Mouse (Mus musculus): ENCODE results near the gene Supt16.

Gene Supt16

GRCm38 (mm10) chr14:52197156-52197878, at the start of gene Supt16:
Supt16 (minus strand) TSS chr14:52197416.
- DNase-seq (ENCODE audit: extremely low spot score), result peak; percentile 90

DNA sequence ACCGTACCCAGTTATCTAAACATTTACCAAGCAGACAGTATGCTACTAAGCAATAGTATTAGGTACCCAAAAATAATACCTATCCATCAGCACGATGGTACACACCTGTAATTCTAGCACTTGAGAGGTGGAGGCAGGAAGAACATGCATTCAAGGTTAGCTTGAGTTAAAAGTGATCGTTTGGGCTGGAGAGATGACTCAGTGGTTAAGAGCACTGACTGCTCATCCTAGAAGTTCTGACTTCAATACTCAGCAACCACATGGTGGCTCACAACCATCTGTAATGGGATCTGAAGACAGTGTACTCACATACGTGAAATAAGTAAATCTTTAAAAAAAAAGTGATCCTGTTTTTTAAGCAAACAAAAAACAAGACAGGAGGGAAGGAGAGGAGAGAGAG, 48.9 kb upstream of the Supt16 start:
- no peak for DNase-seq (ENCODE audit: extremely low spot score)

DNA sequence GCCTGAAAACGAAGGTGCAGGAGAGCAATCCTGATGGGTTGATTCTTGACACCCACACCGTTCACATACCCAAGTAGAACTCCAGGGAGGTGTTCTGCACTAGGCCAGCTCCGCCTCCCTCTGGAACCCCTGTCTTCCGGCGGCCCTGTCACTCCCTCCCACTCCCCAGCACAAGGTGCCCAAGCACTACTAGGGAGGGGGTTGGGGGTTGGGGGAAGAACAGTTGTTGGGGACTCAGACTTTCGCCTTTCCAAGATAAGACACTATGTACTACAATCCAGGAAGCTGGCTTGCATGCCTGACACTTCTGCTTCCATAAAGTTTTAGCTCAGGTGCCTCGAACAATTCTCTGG, 47.5 kb upstream of the Supt16 start:
- DNase-seq (ENCODE audit: extremely low spot score), result no peak

DNA sequence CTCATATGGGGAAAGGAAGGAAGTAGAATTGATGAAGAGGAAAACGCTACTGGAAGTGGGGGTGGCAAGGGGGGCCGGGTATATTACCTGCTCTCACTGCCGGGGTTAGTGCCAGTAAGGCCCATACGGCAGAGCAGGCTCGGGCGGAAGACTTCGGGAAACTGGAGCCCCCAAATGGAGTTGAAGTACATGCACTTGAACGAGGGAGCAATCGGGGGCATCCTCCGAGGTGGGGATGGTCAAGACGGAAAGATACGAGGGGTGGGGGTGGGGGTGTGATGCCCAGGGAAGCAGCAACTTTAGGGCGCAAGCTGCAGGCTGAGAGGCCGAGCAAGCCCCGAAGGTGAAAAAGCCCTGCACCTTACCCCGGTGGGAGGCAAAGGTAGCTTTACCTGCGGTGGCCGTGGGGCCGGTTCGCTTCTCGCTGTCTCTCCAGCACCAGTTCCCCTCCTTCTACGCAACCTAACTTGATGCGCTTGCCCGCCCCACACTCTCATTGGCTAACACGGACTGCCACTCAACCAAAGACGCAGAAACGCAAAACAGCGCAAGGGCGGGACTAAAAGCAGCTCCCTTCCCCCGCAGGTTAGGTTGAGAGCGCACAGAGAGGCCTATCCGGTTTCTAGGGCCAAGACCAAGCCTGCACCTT, 46.9 kb upstream of the Supt16 start:
- peak; percentile 99 for DNase-seq (ENCODE audit: extremely low spot score)

GRCm38 (mm10) chr14:52236216-52236615, 39.0 kb upstream of the Supt16 start:
- no peak for DNase-seq (ENCODE audit: extremely low spot score)

- no peak for DNase-seq (ENCODE audit: extremely low spot score)
These were observed 37.9 kb upstream of the Supt16 start for GRCm38 (mm10) chr14:52235165-52235564.

DNA sequence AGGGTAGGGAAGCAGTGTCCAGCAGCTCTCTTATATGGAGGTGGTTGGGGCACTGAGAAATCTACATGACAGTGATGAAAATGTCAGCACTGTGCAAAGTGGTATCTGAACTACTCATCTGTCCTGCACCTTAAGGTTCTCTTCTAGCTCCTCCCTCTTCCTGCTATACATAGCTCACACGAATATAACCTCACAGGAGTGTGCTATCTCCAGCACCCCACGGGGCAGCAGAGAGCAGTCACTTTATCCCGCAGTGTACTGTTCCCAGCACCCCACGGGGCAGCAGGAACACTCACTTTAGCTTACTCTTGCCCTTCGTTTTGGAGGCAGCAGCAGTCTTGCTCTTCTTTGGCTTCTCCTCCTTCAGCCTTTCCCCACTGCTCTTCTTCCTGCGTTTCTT, 35.0 kb upstream of the Supt16 start:
- DNase-seq (ENCODE audit: extremely low spot score), result no peak

- DNase-seq (ENCODE audit: extremely low spot score), result no peak
These were observed 28.8 kb upstream of the Supt16 start for GRCm38 (mm10) chr14:52225972-52226371.

- no peak for DNase-seq (ENCODE audit: extremely low spot score)
These were observed 20.0 kb upstream of the Supt16 start for GRCm38 (mm10) chr14:52217261-52217660.

DNA sequence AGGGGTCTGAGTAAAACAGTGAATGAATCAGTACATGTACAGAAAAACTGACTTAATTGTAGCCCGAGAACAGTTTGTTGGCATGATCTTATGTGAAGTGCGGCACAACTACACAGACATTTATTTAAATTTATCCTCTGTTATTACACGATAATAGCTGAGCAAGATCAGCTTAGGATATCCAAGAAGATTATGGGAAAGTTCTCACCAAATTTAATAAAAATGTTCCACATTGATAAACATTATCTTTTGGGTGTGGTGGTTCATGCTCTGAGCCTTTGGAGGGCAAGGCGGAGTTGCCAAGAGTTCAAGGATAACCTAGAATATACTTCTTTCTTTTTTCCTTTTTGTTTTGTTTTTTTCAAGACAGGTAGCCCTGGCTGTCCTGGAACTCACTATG, 2.2 kb upstream of the Supt16 start:
- no peak for DNase-seq (ENCODE audit: extremely low spot score)

DNA sequence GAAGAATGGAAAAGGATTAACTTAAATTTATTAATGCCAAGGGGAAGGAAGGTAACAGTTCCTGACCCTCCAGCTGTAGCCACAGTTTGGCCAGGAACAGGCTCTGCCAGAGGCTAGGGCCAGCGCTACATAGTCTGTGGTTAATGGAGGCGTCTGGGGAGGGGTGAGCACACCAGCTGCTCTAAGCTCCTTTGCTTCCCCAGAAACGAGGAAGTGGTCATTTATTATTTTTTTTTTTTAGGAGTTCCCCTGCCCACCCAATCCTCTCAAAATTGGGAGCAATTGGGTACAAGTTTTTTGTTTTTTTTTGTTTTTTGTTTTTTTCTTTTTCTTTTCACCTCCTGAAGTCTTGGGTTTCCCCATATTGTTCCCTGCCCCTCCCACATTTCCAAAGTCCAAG, 925 bp upstream of the Supt16 start:
- DNase-seq (ENCODE audit: extremely low spot score), result peak; percentile 12

DNA sequence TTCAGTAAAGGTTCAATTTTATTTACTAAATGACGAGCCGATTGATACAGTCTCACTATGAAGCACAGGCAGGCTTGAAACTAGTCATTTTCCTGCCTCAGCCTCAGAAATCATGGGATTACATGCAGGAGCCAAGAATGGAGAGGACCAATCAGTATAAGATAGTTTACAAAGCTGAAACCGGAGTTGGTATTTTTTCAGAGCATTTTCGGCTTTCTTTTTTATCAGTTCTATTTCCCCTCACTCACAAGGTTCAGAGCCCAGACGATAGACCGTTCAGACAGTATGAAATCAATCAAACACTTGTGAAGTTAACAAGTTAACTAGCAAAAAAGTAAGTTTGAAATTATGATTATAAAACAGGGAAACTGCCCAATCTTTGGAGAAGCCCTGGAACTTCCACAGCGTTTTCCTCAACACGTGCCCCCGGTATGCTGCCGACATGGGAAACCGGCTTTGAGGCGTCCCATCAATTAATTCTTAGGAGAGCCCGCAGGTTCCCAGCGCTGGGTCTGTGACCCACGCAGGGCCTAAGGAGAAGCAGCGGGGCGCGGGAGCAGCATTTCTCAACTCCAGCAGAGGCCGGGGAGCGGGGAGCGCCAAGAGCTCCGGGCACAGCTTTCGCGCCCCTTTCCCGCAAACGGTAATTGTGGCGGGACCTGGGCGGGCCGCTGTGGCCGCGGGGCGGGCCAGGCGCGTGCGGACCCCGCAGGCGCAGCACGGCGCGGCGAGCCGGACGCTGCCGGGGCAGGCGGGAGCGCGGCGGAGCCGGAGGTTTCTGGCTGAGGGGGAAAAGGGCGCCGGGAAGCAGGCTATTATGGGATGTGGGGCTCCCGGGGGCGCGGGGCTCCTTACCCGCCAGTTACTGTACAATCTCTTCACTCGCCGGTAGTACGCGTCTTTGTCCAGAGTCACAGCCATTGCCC, 723 bp downstream of the Supt16 start:
- DNase-seq (ENCODE audit: extremely low spot score), result no peak

DNA sequence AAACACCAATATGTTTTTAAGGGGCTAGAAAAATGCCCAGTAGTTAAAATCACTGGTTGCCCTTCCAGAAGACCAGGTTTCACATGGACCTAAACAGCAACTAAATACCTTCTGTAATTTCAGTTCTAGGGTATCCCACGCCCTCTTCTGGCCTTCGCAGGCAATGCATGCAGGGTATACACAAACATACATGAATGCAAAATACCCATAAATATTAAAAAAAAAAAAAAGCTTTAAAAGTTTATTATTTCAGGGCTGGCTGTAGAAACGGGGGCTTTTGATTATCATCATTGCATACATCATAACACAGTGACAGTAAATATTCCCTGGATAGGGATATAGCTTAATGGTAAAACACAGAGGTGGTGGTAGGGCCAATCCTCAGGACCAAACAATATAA, 1.5 kb downstream of the Supt16 start:
- peak; percentile 54 for DNase-seq (ENCODE audit: extremely low spot score)

DNA sequence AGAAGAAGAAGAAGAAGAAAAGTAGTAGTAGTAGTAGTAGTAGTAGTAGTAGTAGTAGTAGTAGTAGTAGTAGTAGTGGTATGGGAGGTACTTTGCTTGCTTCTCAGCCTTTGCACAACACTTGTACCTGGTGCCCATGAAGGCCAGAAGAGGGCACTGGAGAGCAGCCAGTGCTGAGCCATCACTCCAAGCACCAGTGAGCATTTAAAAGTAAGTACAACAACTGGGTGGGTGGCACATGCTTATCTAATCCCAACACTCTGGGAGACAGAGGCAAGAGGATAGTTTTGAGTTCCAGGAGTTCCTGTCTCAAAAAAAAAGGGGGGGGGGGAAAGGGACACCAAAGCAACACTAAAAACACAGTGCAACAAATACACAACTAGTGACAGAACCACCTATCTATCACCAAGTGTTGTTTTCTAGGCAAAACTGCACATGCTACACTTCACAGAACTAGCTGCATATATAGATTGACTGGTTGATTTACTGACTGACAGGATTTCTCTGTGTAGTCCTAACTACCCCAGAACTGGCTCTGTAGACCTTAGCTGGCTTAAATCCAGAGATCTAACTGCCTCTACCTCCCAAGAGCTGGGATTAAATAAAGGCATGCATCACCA, 6.4 kb downstream of the Supt16 start:
- peak; percentile 27 for DNase-seq (ENCODE audit: extremely low spot score)

DNA sequence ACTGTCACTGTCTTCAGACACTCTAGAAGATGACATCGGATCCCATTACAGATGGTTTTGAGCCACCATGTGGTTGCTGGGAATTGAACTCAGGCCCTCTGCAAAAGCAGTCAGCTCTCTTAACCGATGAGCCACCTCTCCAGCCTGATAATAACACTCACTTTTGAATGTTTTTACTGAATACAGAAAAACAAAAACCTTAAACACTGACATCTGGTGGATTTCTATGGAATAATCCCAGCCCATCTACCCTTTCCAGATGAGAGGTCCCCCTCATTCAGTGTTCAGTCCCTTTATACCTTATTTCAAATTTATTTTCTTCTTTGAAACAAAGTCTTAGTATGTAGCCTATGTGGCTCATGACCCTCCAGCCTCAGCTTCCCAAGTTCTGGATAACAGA, 7.7 kb downstream of the Supt16 start:
- DNase-seq (ENCODE audit: extremely low spot score), result no peak

DNA sequence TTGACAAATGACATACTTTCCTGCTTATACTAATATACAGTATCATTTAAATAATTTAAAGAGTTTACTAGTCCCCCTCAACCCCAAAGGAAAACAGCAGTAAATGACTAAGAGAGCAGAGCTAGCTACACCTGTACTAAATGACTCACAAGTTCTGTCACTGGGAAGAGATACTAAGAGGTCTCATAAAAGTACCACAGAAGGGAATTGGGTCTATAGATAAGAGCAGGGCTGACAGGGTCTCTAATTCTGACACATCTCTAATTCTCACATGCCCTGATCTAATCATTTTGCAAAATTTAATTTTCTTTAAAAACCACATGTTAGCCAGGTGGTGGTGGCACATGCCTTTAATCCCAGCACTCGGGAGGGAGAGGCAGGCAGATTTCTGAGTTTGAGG, 8.4 kb downstream of the Supt16 start:
- no peak for DNase-seq (ENCODE audit: extremely low spot score)

- no peak for DNase-seq (ENCODE audit: extremely low spot score)
These were observed 30.6 kb downstream of the Supt16 start for GRCm38 (mm10) chr14:52166571-52166970.

DNA sequence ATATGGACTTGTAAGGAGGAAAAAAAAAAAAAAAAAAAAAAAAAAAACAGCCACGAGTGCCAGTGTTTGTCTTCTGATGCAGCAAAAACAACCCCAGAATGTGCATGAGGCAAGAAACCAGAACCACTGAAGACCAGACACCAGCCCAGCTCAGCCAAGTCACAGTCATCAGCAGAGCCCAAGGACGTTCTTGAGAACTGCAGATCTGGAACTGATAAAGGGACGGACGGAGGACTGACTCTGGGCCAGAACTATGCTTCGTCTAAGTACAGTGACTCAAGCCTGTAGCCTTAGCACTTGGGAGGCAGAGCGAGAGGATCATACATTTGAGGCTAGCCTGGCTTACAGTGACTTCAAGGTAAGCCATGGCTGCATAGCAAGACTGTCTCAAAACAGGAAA, 36.3 kb downstream of the Supt16 start:
- no peak for DNase-seq (ENCODE audit: extremely low spot score)

DNA sequence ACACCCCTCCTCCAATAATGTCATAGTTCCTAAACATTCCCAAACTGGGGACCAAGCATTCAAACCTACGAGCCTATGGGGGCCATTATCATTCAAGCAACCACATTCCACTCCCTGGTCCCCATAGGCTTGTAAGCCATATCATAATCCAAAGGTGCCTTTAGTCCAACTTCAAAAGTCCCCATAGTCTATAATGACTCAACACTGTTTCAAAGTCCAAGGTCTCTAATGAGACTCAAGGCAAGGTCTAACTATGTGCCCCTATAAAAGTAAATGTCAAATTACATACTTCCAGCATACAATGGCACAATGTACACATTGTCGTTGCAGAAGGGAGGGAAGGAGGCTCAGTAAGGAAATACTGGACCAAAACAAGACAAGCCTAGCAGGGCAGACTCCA, 42.2 kb downstream of the Supt16 start:
- DNase-seq (ENCODE audit: extremely low spot score), result no peak

GRCm38 (mm10) chr14:52152613-52153012, 44.6 kb downstream of the Supt16 start:
- no peak for DNase-seq (ENCODE audit: extremely low spot score)

DNA sequence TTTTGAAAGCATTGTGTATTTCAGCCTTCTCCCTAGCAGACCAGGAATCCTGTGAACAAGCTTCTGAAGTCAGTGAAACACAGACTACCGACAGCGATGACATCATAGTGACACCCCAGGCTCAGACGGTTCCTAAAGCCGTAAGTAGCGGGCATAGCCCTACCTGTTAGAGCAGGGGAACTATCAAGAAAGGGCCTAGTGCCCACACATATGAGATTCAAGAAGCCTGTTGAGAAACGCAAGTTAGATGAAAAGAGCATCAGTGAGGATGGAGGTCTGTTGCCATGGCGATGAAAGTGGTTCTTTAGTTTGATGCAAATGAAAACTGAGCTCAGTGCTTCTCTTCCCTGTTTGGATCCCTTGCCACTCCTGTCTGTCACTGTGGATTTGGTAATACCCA, 45.0 kb downstream of the Supt16 start:
- DNase-seq (ENCODE audit: extremely low spot score), result no peak

GRCm38 (mm10) chr14:52149888-52150287, 47.3 kb downstream of the Supt16 start:
- DNase-seq (ENCODE audit: extremely low spot score), result no peak
